ENCODE assay signal across 22 mouse cellular contexts in genomic region chr11:53452396-53452795, GRCm38 (mm10). TPM values are rescaled to one million over a fixed set of nuclear protein-coding genes. Genes with fewer than 3 reads are reported as not detected.
A peak's percentile ranks its signal among the peaks of the same experiment; 100 is the strongest.
DNase-seq lines count a peak whose midpoint lies in the region; ATAC-seq lines count a peak whose summit lies in the region.
"Had no signal": no experiment of that assay in that cellular context is flagged by ENCODE, and none has a peak within 500 bp of the region (broad histone marks: within the 10 kb centered on the region; RNA-seq: fewer than 3 reads in every experiment).

No protein-coding gene starts in this region.

- DNase-seq in adrenal gland, postnatal 25 days, result peak; percentile 39
- no peak for DNase-seq in adrenal gland, adult 18-20 months (ENCODE audit: low spot score in 2 of 2)
- peak; percentile 31 for DNase-seq in kidney, adult 11 months
- DNase-seq in kidney, postnatal 14 days, result no peak
- DNase-seq in adrenal gland, postnatal 36 days, result peak; percentile 53 to 59
- peak; percentile 67 for DNase-seq in cerebellum, adult 9-11 months
- DNase-seq in layer of hippocampus, postnatal 25 days (ENCODE audit: extremely low spot score in 1 of 2, low spot score in 1 of 2), result no peak
- DNase-seq: forebrain, postnatal 0 days; heart, postnatal 4 days; liver, embryonic 13.5 days; lung, adult 2 months; lung, postnatal 10 days; midbrain, embryonic 14.5 days; retina, postnatal 1 day; right cerebral cortex, postnatal 14 days had no signal

- no peak for ATAC-seq in monocyte, adult 5-6 weeks (replicated peaks; ENCODE audit: insufficient number of reproducible peaks, low FRiP score, low TSS enrichment, poor library complexity, severe bottlenecking)
- ATAC-seq: CD4-positive, CD25-positive, alpha-beta regulatory T cell, adult 4 months; forebrain, postnatal 0 days; intestine, embryonic 16.5 days had no signal

RNA-seq across cellular contexts. Expression of gene Gm10447, which starts 4.5 kb away (rescaled TPM):
- total RNA-seq in adrenal gland, postnatal 25 days (2021), result 0.30 TPM in 1 of 2 replicates, not detected in the other
- under 1 TPM in 1 of 2 experiments, not detected in 1; 0.27 TPM for total RNA-seq in adrenal gland, adult 18-20 months (2021)
- under 1 TPM; 0.16 to 0.17 TPM for total RNA-seq in adrenal gland, postnatal 36 days (2021)
- total RNA-seq in monocyte, adult 5-6 weeks (2017), result not detected in 3 replicates
- total RNA-seq in layer of hippocampus, postnatal 25 days (2021), result under 1 TPM; 0.12 to 0.26 TPM
- total RNA-seq: forebrain, postnatal 0 days; gastrocnemius, postnatal 4 days; heart, adult 2 months; heart, postnatal 4 days had no signal

RNA-seq across cellular contexts. Expression of gene Shroom1, which starts 4.6 kb away (rescaled TPM):
- total RNA-seq in adrenal gland, postnatal 25 days (2021), result 3.4 and 4.6 TPM in 2 replicates
- total RNA-seq in adrenal gland, adult 18-20 months (2021), result 10 to 100 TPM in 1 of 2 experiments, 1 to 10 TPM in 1; 3.7 to 10.9 TPM
- 1 to 10 TPM; 2.5 to 6.0 TPM for total RNA-seq in adrenal gland, postnatal 36 days (2021)
- not detected in 3 replicates for total RNA-seq in monocyte, adult 5-6 weeks (2017)
- total RNA-seq in layer of hippocampus, postnatal 25 days (2021), result 1 to 10 TPM; 3.8 to 4.1 TPM

RNA-seq across cellular contexts. Expression of gene Gm9837, which starts 17.9 kb away (rescaled TPM):
- total RNA-seq in adrenal gland, postnatal 25 days (2021), result not detected in 2 replicates
- not detected for total RNA-seq in adrenal gland, adult 18-20 months (2021)
- total RNA-seq in adrenal gland, postnatal 36 days (2021), result not detected
- not detected in 3 replicates for total RNA-seq in monocyte, adult 5-6 weeks (2017)
- not detected for total RNA-seq in layer of hippocampus, postnatal 25 days (2021)
- total RNA-seq: gastrocnemius, adult 8-10 months; gastrocnemius, postnatal 4 days; heart, adult 2 months; heart, postnatal 4 days; left cerebral cortex, postnatal 25 days had no signal

RNA-seq across cellular contexts. Expression of gene Gdf9, which starts 21.6 kb away (rescaled TPM):
- total RNA-seq in adrenal gland, postnatal 25 days (2021), result 1.4 and 2.2 TPM in 2 replicates
- total RNA-seq in adrenal gland, adult 18-20 months (2021), result 1 to 10 TPM; 4.3 to 6.0 TPM
- 1 to 10 TPM; 3.3 to 4.0 TPM for total RNA-seq in adrenal gland, postnatal 36 days (2021)
- not detected in 3 replicates for total RNA-seq in monocyte, adult 5-6 weeks (2017)
- total RNA-seq in layer of hippocampus, postnatal 25 days (2021), result 1 to 10 TPM in 1 of 2 experiments, under 1 TPM in 1; 0.64 to 1.1 TPM

RNA-seq across cellular contexts. Expression of gene Uqcrq, which starts 21.8 kb away (rescaled TPM):
- total RNA-seq in adrenal gland, postnatal 25 days (2021), result 989 and 1,060 TPM in 2 replicates
- 1,000 to 10,000 TPM; 1,110 to 1,480 TPM for total RNA-seq in adrenal gland, adult 18-20 months (2021)
- total RNA-seq in adrenal gland, postnatal 36 days (2021), result 1,000 to 10,000 TPM; 1,132 to 1,289 TPM
- 11.2 to 22.8 TPM (median 17.8 TPM) in 3 replicates for total RNA-seq in monocyte, adult 5-6 weeks (2017)
- total RNA-seq in layer of hippocampus, postnatal 25 days (2021), result 100 to 1,000 TPM; 444 to 504 TPM

Comparison
In these comparisons a context has a peak if more than half of its experiments do, and no peak if none do; other contexts are left out.
1. DNase-seq: peak in adrenal gland, postnatal 25 days (single experiment), kidney, adult 11 months (single experiment), adrenal gland, postnatal 36 days (2 of 2) and cerebellum, adult 9-11 months (single experiment); none in adrenal gland, adult 18-20 months (0 of 2), kidney, postnatal 14 days (single experiment) and layer of hippocampus, postnatal 25 days (0 of 2).